Mouse (Mus musculus) retina, embryonic 14.5 days (tissue): ENCODE results near the gene Kifc1.

Source experiments
- DNase-seq: peaks from one replicate; pipeline ENCODE4 v3.0.0-alpha.2; 2015; ENCODE audit warnings: low spot score

Kifc1 gene

GRCm38 (mm10) chr17:33842966-33843795, 47.3 kb downstream of the Kifc1 start, which contains the start of gene Cd320:
Gene Cd320 (plus strand): TSS chr17:33843091.
- DNase-seq: peak; percentile 93

GRCm38 (mm10) chr17:33829561-33829960, 60.9 kb downstream of the Kifc1 start:
- DNase-seq: no peak

GRCm38 (mm10) chr17:33828892-33829291, 61.6 kb downstream of the Kifc1 start:
- DNase-seq: no peak

- peak; percentile 90 for DNase-seq
These were observed 63.6 kb downstream of the Kifc1 start for GRCm38 (mm10) chr17:33826850-33827249.
